Mouse (Mus musculus) hindbrain, postnatal 0 days (tissue): ENCODE measurements at regions not wholly inside any gene's neighbourhood (a gene's known extent, or its start where the extent isn't known, plus 50 kb on each side); places are given as distances from the start of the nearest gene placed in this dataset.

ENCODE experiments used
- ATAC-seq: fragments of 200-750 bp; cut with Nextera tagmentation; 2 replicates; pipeline ENCODE4 v1.8.0; 2017; ENCODE audit warnings: mild to moderate bottlenecking, moderate TSS enrichment, moderate library complexity
- DNase-seq: peaks from one replicate; pipeline ENCODE4 v3.0.0-alpha.2; 2015; ENCODE audit warnings: low spot score
- H3K27ac ChIP-seq: fragments of 300-500 bp; sonication (generic); 2 replicates; pipeline ENCODE4 v1.5.1; 2014; ENCODE audit warnings: mild to moderate bottlenecking
- H3K27me3 ChIP-seq: fragments of 300-500 bp; sonication (generic); 2 replicates; pipeline ENCODE4 v1.6.1; 2014; ENCODE audit warnings: low read length, mixed read lengths; ENCODE audit not compliant: insufficient read depth
- H3K36me3 ChIP-seq: fragments of 300-500 bp; sonication (generic); 2 replicates; pipeline ENCODE4 v1.6.1; 2014; ENCODE audit warnings: low read length, mixed read lengths; ENCODE audit not compliant: insufficient read depth
- H3K4me1 ChIP-seq: fragments of 300-500 bp; sonication (generic); 2 replicates; pipeline ENCODE4 v1.6.1; 2014; ENCODE audit warnings: antibody characterized with exemption, low read length, mixed read lengths; ENCODE audit not compliant: insufficient read depth
- H3K4me2 ChIP-seq: fragments of 300-500 bp; sonication (generic); 2 replicates; pipeline ENCODE4 v1.6.1; 2014; ENCODE audit warnings: low read depth, mild to moderate bottlenecking, low read length, moderate library complexity, mixed read lengths
- H3K4me3 ChIP-seq: fragments of 300-500 bp; sonication (generic); 2 replicates; pipeline ENCODE4 v1.5.1; 2014; ENCODE audit warnings: low read length
- H3K9ac ChIP-seq: fragments of 300-500 bp; sonication (generic); replicated peaks from 2 replicates; pipeline ENCODE4 v1.6.1; 2014; ENCODE audit warnings: mild to moderate bottlenecking, low read length, moderate library complexity, mixed read lengths
- H3K9me3 ChIP-seq: fragments of 300-500 bp; sonication (generic); 2 replicates; pipeline ENCODE4 v1.6.1; 2016; ENCODE audit warnings: low read length, mixed read lengths
- CTCF ChIP-seq: IDR thresholded peaks from 2 replicates; pipeline ENCODE4 v1.5.1; 2016; ENCODE audit warnings: antibody characterized with exemption, control low read depth, low read depth
- WGBS: fragments of 180-500 bp; shearing (Covaris S2); extraction: QIAGEN DNeasy Blood & Tissue Kit; methylation state at CpG from one replicate; pipeline ENCODE4 v1.1.7; 2014; 5-methylcytosine and 5-hydroxymethylcytosine counted together

- Histone ChIP-seq H3K4me3 (no peak overlapping the region), H3K36me3 (no peaks in the 10 kb centered on the region), H3K4me1 (no peaks in the 10 kb centered on the region), H3K9me3 (no peaks in the 10 kb centered on the region), H3K27me3 (no peaks in the 10 kb centered on the region), H3K27ac (no peak overlapping the region), H3K9ac (no peak overlapping the region), H3K4me2 (no peak overlapping the region)
- DNase-seq: no peak
- no peak for TF ChIP-seq CTCF
- WGBS: 80% methylated on average over 14 of the region's 14 CpGs
- ATAC-seq: no peak
Measured at GRCm38 (mm10) chr14:76812155-76812875, 224.3 kb upstream of the Ccdc122 start.

- Histone ChIP-seq H3K36me3 (no peaks in the 10 kb centered on the region), H3K9me3 (no peaks in the 10 kb centered on the region), H3K4me3 (no peak overlapping the region), H3K4me1 (no peaks in the 10 kb centered on the region), H3K27ac (no peak overlapping the region), H3K27me3 (no peaks in the 10 kb centered on the region), H3K4me2 (no peak overlapping the region), H3K9ac (no peak overlapping the region)
- DNase-seq (no peak), ATAC-seq (no peak)
- no peak for TF ChIP-seq CTCF
- 36% methylated on average over 21 of the region's 21 CpGs for WGBS
Measured at GRCm38 (mm10) chr14:76810697-76811589, 225.6 kb upstream of the Ccdc122 start.

- DNase-seq: no peak
- WGBS: 91% methylated on average over 3 of the region's 3 CpGs
- no peaks in the 10 kb centered on the region for H3K27me3 ChIP-seq
- H3K4me2 ChIP-seq: no peak overlapping the region
- H3K4me3 ChIP-seq: no peak overlapping the region
- TF ChIP-seq CTCF: no peak
- no peaks in the 10 kb centered on the region for H3K9me3 ChIP-seq
- no peaks in the 10 kb centered on the region for H3K4me1 ChIP-seq
- H3K27ac ChIP-seq: no peak overlapping the region
- H3K9ac ChIP-seq: no peak overlapping the region
- no peaks in the 10 kb centered on the region for H3K36me3 ChIP-seq
- ATAC-seq: no peak
Measured at GRCm38 (mm10) chr14:76810041-76810440, 226.5 kb upstream of the Ccdc122 start.

- no peak overlapping the region for H3K27ac ChIP-seq
- no peaks in the 10 kb centered on the region for H3K9me3 ChIP-seq
- no peak overlapping the region for H3K4me3 ChIP-seq
- TF ChIP-seq CTCF: no peak
- H3K4me2 ChIP-seq: no peak overlapping the region
- no peaks in the 10 kb centered on the region for H3K4me1 ChIP-seq
- no peaks in the 10 kb centered on the region for H3K36me3 ChIP-seq
- H3K27me3 ChIP-seq: no peaks in the 10 kb centered on the region
- DNase-seq (no peak), ATAC-seq (no peak)
- WGBS: 96% methylated on average over 7 of the region's 7 CpGs
- H3K9ac ChIP-seq: no peak overlapping the region
Measured at GRCm38 (mm10) chr14:76809411-76809810, 227.2 kb upstream of the Ccdc122 start.

GRCm38 (mm10) chr14:76805151-76805785 is 231.3 kb upstream of the Ccdc122 start:
- no peaks in the 10 kb centered on the region for H3K4me1 ChIP-seq
- 77% methylated on average over 13 of the region's 13 CpGs for WGBS
- no peak for ATAC-seq

GRCm38 (mm10) chr14:76804447-76805150 is 232.0 kb upstream of the Ccdc122 start:
- no peaks in the 10 kb centered on the region for H3K9me3 ChIP-seq
- WGBS: 78% methylated on average over 6 of the region's 6 CpGs
- no peak for DNase-seq

More at GRCm38 (mm10) chr14:76805151-76805785, 231.3 kb upstream of the Ccdc122 start:
- Histone ChIP-seq H3K4me3 (no peak overlapping the region), H3K27me3 (no peaks in the 10 kb centered on the region), H3K9me3 (no peaks in the 10 kb centered on the region), H3K36me3 (no peaks in the 10 kb centered on the region), H3K27ac (no peak overlapping the region), H3K4me2 (no peak overlapping the region), H3K9ac (no peak overlapping the region)
- DNase-seq: no peak
- TF ChIP-seq CTCF: no peak

More at GRCm38 (mm10) chr14:76804447-76805150, 232.0 kb upstream of the Ccdc122 start:
- Histone ChIP-seq H3K4me2 (no peak overlapping the region), H3K36me3 (no peaks in the 10 kb centered on the region), H3K9ac (no peak overlapping the region), H3K27me3 (no peaks in the 10 kb centered on the region), H3K4me1 (no peaks in the 10 kb centered on the region), H3K4me3 (no peak overlapping the region), H3K27ac (no peak overlapping the region)
- TF ChIP-seq CTCF: no peak
- ATAC-seq: no peak
